Mouse (Mus musculus) heart, postnatal 25 days (tissue): ENCODE data around the gene Arid3a. TPM values are rescaled to one million over a fixed set of nuclear protein-coding genes. Genes with fewer than 3 reads are reported as not detected.

Source experiments
- DNase-seq: peaks from one replicate; pipeline ENCODE4 v3.0.0; 2022; ENCODE audit warnings: low spot score
- intact Hi-C: fragments of 180-260 bp; cut with DNase I; formaldehyde crosslinking; loops from one replicate; pipeline ENCODE4 v1.15.1; 2025
- total RNA-seq, 2 experiments: library from RNA; stranded (reverse); gene quantifications; 2 replicates each; pipeline ENCODE4 v1.2.3; 2021

The Arid3a gene
- total RNA-seq, 2 experiments from 2014 or later: 1.9 to 2.0 TPM

- DNase-seq: no peak
- intact Hi-C loops: no loop called here
These were observed 19.4 kb upstream of the Arid3a start for GRCm38 (mm10) chr10:79907415-79907814.

GRCm38 (mm10) chr10:79908167-79909091 is 18.4 kb upstream of the Arid3a start, which contains the start of gene Med16:
Med16 (minus strand) TSS chr10:79908923.
- peak; percentile 93 for DNase-seq
- intact Hi-C loops: no loop called here

- intact Hi-C loops: no loop called here
- DNase-seq: no peak
These were observed 17.5 kb upstream of the Arid3a start for GRCm38 (mm10) chr10:79909092-79909922.

- no peak for DNase-seq
- intact Hi-C loops: no loop called here
These were observed 16.3 kb upstream of the Arid3a start, which contains the start of gene Gm26602 for GRCm38 (mm10) chr10:79910556-79910955. Gm26602 (plus strand) TSS chr10:79910856.

- no peak for DNase-seq
- intact Hi-C loops: no loop called here
These were observed 14.4 kb upstream of the Arid3a start for GRCm38 (mm10) chr10:79912412-79912811.

GRCm38 (mm10) chr10:79914131-79914947 is 12.5 kb upstream of the Arid3a start:
- no peak for DNase-seq
- intact Hi-C loops: no loop called here

- no peak for DNase-seq
- intact Hi-C loops: no loop called here
These were observed 11.8 kb upstream of the Arid3a start for GRCm38 (mm10) chr10:79914948-79915596.

- DNase-seq: no peak
- intact Hi-C loops: no loop called here
These were observed 10.8 kb upstream of the Arid3a start for GRCm38 (mm10) chr10:79916081-79916480.

- intact Hi-C loops: no loop called here
- peak; percentile 78 for DNase-seq
These were observed 9.9 kb upstream of the Arid3a start, which contains the start of gene Kiss1r for GRCm38 (mm10) chr10:79916808-79917531. Kiss1r (plus strand) TSS chr10:79916971.

GRCm38 (mm10) chr10:79917532-79918100 is 9.2 kb upstream of the Arid3a start:
- DNase-seq: no peak
- intact Hi-C loops: no loop called here

- DNase-seq: no peak
- intact Hi-C loops: no loop called here
These were observed 8.4 kb upstream of the Arid3a start for GRCm38 (mm10) chr10:79918231-79919078.

- intact Hi-C loops: no loop called here
- DNase-seq: no peak
These were observed 7.5 kb upstream of the Arid3a start for GRCm38 (mm10) chr10:79919251-79919849.

- intact Hi-C loops: no loop called here
- DNase-seq: no peak
These were observed 6.6 kb upstream of the Arid3a start for GRCm38 (mm10) chr10:79920056-79920890.

- intact Hi-C loops: no loop called here
These were observed 5.8 kb upstream of the Arid3a start, which contains the start of gene R3hdm4 for GRCm38 (mm10) chr10:79920958-79921535. R3hdm4 (minus strand) TSS chr10:79921208.

GRCm38 (mm10) chr10:79921572-79921971 is 5.3 kb upstream of the Arid3a start:
- DNase-seq: no peak
- intact Hi-C loops: no loop called here

More at GRCm38 (mm10) chr10:79920958-79921535, 5.8 kb upstream of the Arid3a start, which contains the start of gene R3hdm4:
- DNase-seq: no peak
